Comparison of ENCODE assay signal across 9 mouse cellular contexts in the genomic region with DNA sequence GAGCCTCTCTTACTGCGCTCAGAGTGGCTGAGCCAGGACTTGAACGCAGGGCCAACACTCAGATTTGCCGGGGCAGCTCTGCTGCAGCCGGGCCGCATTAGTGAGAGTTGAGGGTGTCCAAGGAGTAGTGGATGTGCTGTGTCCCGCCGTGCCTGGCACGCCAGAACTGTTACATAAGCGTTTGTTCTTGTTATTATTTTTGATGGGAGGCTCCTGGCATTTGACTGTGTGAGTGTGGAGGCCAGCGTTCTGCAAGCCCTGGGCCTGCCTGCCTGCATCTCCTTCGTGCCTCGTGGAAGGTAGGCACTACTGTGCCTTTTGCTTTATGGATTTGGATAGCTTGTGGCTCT. TPM values are rescaled to one million over a fixed set of nuclear protein-coding genes. Genes with fewer than 3 reads are reported as not detected.
DNase-seq lines count a peak whose midpoint lies in the region; ATAC-seq and TF ChIP-seq lines count a peak whose summit lies in the region.
"Had no signal": no experiment of that assay in that cellular context is flagged by ENCODE, and none has a peak within 500 bp of the region (broad histone marks: within the 10 kb centered on the region; RNA-seq: fewer than 3 reads in every experiment).

No protein-coding gene starts in this region.

- no peak for TF ChIP-seq EP300 in liver, postnatal 0 days (IDR thresholded peaks at IDR 0.05; ENCODE audit: low read depth)

- H3K9ac ChIP-seq in heart, embryonic 16.5 days (ENCODE audit: low read length): peak overlapping the region; percentile 61
- H3K9ac ChIP-seq in liver, postnatal 0 days (replicated peaks): peak overlapping the region; percentile 95
- H3K9ac ChIP-seq in forebrain, postnatal 0 days: no peak overlapping the region

- H3K4me1 ChIP-seq in megakaryocyte, embryonic 14.5 days: peaks cover 87% of the 10 kb centered on the region
- peaks cover 30% of the 10 kb centered on the region for H3K4me1 ChIP-seq in embryonic facial prominence, embryonic 10.5 days
- H3K4me1 ChIP-seq in heart, embryonic 16.5 days (ENCODE audit: control insufficient read depth, insufficient read depth, low read length): peaks cover 7% of the 10 kb centered on the region
- peaks cover 22% of the 10 kb centered on the region for H3K4me1 ChIP-seq in liver, postnatal 0 days (ENCODE audit: insufficient read depth)
- no peaks in the 10 kb centered on the region for H3K4me1 ChIP-seq in forebrain, postnatal 0 days (ENCODE audit: insufficient read depth)

- WGBS in embryonic facial prominence, embryonic 10.5 days: 87% methylated on average over 12 of the region's 12 CpGs
- WGBS in heart, embryonic 16.5 days: 67% methylated on average over 12 of the region's 12 CpGs
- WGBS in liver, postnatal 0 days (ENCODE audit: insufficient replicate concordance): 57% methylated on average over 12 of the region's 12 CpGs
- WGBS in forebrain, postnatal 0 days: 86% methylated on average over 12 of the region's 12 CpGs

- H3K4me3 ChIP-seq in megakaryocyte, embryonic 14.5 days (replicated peaks): peak overlapping the region; percentile 93
- H3K4me3 ChIP-seq in embryonic facial prominence, embryonic 10.5 days: 0 out of 2 replicates have a peak overlapping the region, but pooled peaks have one; percentile 16
- peak overlapping the region; percentile 50 for H3K4me3 ChIP-seq in heart, embryonic 16.5 days (ENCODE audit: low read length)
- peak overlapping the region; percentile 78 for H3K4me3 ChIP-seq in liver, postnatal 0 days (ENCODE audit: low read depth, low read length)
- H3K4me3 ChIP-seq in forebrain, postnatal 0 days (ENCODE audit: low read depth, low read length): no peak overlapping the region

- no peak for DNase-seq in embryonic facial prominence, embryonic 10.5 days (ENCODE audit: low spot score)
- peak; percentile 27 for DNase-seq in liver, postnatal 0 days
- no peak for DNase-seq in frontal cortex, postnatal 25 days (ENCODE audit: low spot score in 2 of 2)
- DNase-seq in forebrain, postnatal 0 days: no peak
- no peak for DNase-seq in spleen, postnatal 10 days (ENCODE audit: low spot score in 2 of 2)

- peak overlapping the region; percentile 59 for H3K4me2 ChIP-seq in heart, embryonic 16.5 days (ENCODE audit: low read depth, low read length)
- peak overlapping the region; percentile 76 for H3K4me2 ChIP-seq in liver, postnatal 0 days (ENCODE audit: low read depth, low read length)
- H3K4me2 ChIP-seq in forebrain, postnatal 0 days (ENCODE audit: low read depth): no peak overlapping the region

- peaks cover 50% of the 10 kb centered on the region for H3K36me3 ChIP-seq in megakaryocyte, embryonic 14.5 days (replicated peaks; ENCODE audit: low read length)
- H3K36me3 ChIP-seq in embryonic facial prominence, embryonic 10.5 days (replicated peaks): no peaks in the 10 kb centered on the region
- no peaks in the 10 kb centered on the region for H3K36me3 ChIP-seq in heart, embryonic 16.5 days (ENCODE audit: control insufficient read depth, insufficient read depth)
- peaks cover 10% of the 10 kb centered on the region; the same call in 1 of the 2 replicates for H3K36me3 ChIP-seq in liver, postnatal 0 days (replicated peaks; ENCODE audit: insufficient read depth, low read length)
- H3K36me3 ChIP-seq in forebrain, postnatal 0 days (ENCODE audit: insufficient read depth): no peaks in the 10 kb centered on the region

- no peaks in the 10 kb centered on the region for H3K9me3 ChIP-seq in megakaryocyte, embryonic 14.5 days
- H3K9me3 ChIP-seq in embryonic facial prominence, embryonic 10.5 days: peaks cover 7% of the 10 kb centered on the region; the same call in 1 of the 2 replicates
- H3K9me3 ChIP-seq in heart, embryonic 16.5 days (replicated peaks; ENCODE audit: control insufficient read depth, low read length): no peaks in the 10 kb centered on the region
- no peaks in the 10 kb centered on the region for H3K9me3 ChIP-seq in liver, postnatal 0 days (ENCODE audit: low read length)
- H3K9me3 ChIP-seq in forebrain, postnatal 0 days (ENCODE audit: low read length): no peaks in the 10 kb centered on the region

- H3K27me3 ChIP-seq in megakaryocyte, embryonic 14.5 days (replicated peaks): peaks cover 20% of the 10 kb centered on the region
- peaks cover 62% of the 10 kb centered on the region for H3K27me3 ChIP-seq in embryonic facial prominence, embryonic 10.5 days (replicated peaks; ENCODE audit: low read depth, poor library complexity, severe bottlenecking)
- no peaks in the 10 kb centered on the region for H3K27me3 ChIP-seq in heart, embryonic 16.5 days (ENCODE audit: control insufficient read depth, insufficient read depth, low read length)
- H3K27me3 ChIP-seq in liver, postnatal 0 days (ENCODE audit: insufficient read depth, low read length): peaks cover 3% of the 10 kb centered on the region; the same call in 1 of the 2 replicates
- peaks cover 23% of the 10 kb centered on the region for H3K27me3 ChIP-seq in forebrain, postnatal 0 days (ENCODE audit: insufficient read depth, low read length)

- TF ChIP-seq CTCF in liver, postnatal 0 days (IDR thresholded peaks at IDR 0.05; ENCODE audit: low read depth): no peak
- TF ChIP-seq CTCF in forebrain, postnatal 0 days (IDR thresholded peaks at IDR 0.05; ENCODE audit: low read depth): no peak

- no peak overlapping the region for H3K27ac ChIP-seq in embryonic facial prominence, embryonic 10.5 days (replicated peaks)
- H3K27ac ChIP-seq in heart, embryonic 16.5 days (ENCODE audit: low read length): peak overlapping the region; percentile 20; the same call in 1 of the 2 replicates
- peak overlapping the region; percentile 99 for H3K27ac ChIP-seq in liver, postnatal 0 days (ENCODE audit: low read depth)
- no peak overlapping the region for H3K27ac ChIP-seq in forebrain, postnatal 0 days (ENCODE audit: low read depth, low read length)

- no peak for ATAC-seq in megakaryocyte, adult 5-6 weeks (ENCODE audit: poor library complexity, severe bottlenecking)
- no peak for ATAC-seq in heart, embryonic 16.5 days (replicated peaks; ENCODE audit: extremely low read depth, insufficient read depth, low FRiP score)
- no peak for ATAC-seq in liver, postnatal 0 days
- no peak for ATAC-seq in forebrain, postnatal 0 days

RNA-seq across cellular contexts. Expression of a gene that starts 1.3 kb away (rescaled TPM):
- polyA plus RNA-seq in megakaryocyte, embryonic 14.5 days (2012; ENCODE audit: insufficient read depth, low replicate concordance): 164 and 173 TPM in 2 replicates
- total RNA-seq in megakaryocyte, adult 5-6 weeks (2015): 25.1 and 35.7 TPM in 2 replicates
- 40.6 and 43.1 TPM in 2 replicates for total RNA-seq in megakaryocyte, adult 5-6 weeks (2017)
- polyA plus RNA-seq in embryonic facial prominence, embryonic 10.5 days (2016; fragmentation: Nextera tagmentation; extraction: Ambion mirVana): 40.2 and 43.7 TPM in 2 replicates
- 44.5 and 44.9 TPM in 2 replicates for polyA plus RNA-seq in heart, embryonic 16.5 days (2015; fragmentation: Nextera tagmentation; extraction: Ambion mirVana)
- polyA plus RNA-seq in liver, postnatal 0 days (2015; fragmentation: Nextera tagmentation; extraction: Ambion mirVana): 9.8 and 10.1 TPM in 2 replicates
- total RNA-seq in forebrain, postnatal 0 days (2014; rRNA removed): 37.7 and 39.5 TPM in 2 replicates
- 33.7 and 38.4 TPM in 2 replicates for polyA plus RNA-seq in forebrain, postnatal 0 days (2015; fragmentation: Nextera tagmentation; extraction: Ambion mirVana)

RNA-seq across cellular contexts. Expression of a gene that starts 2.2 kb away (rescaled TPM):
- 372 and 610 TPM in 2 replicates for polyA plus RNA-seq in megakaryocyte, embryonic 14.5 days (2012; ENCODE audit: insufficient read depth, low replicate concordance)
- total RNA-seq in megakaryocyte, adult 5-6 weeks (2015): 79.3 and 125 TPM in 2 replicates
- total RNA-seq in megakaryocyte, adult 5-6 weeks (2017): 55.5 and 59.5 TPM in 2 replicates
- polyA plus RNA-seq in embryonic facial prominence, embryonic 10.5 days (2016; fragmentation: Nextera tagmentation; extraction: Ambion mirVana): 1.7 and 1.8 TPM in 2 replicates
- 0.51 and 4.9 TPM in 2 replicates for polyA plus RNA-seq in heart, embryonic 16.5 days (2015; fragmentation: Nextera tagmentation; extraction: Ambion mirVana)
- 27.5 and 43.6 TPM in 2 replicates for polyA plus RNA-seq in liver, postnatal 0 days (2015; fragmentation: Nextera tagmentation; extraction: Ambion mirVana)
- 4.2 and 5.7 TPM in 2 replicates for total RNA-seq in forebrain, postnatal 0 days (2014; rRNA removed)
- polyA plus RNA-seq in forebrain, postnatal 0 days (2015; fragmentation: Nextera tagmentation; extraction: Ambion mirVana): 4.3 and 4.5 TPM in 2 replicates

RNA-seq across cellular contexts. Expression of a gene that starts 29.6 kb away (rescaled TPM):
- not detected in 2 replicates for polyA plus RNA-seq in megakaryocyte, embryonic 14.5 days (2012; ENCODE audit: insufficient read depth, low replicate concordance)
- 6.1 and 22.8 TPM in 2 replicates for total RNA-seq in megakaryocyte, adult 5-6 weeks (2015)
- not detected in 2 replicates for total RNA-seq in megakaryocyte, adult 5-6 weeks (2017)
- 0.68 and 4.9 TPM in 2 replicates for polyA plus RNA-seq in embryonic facial prominence, embryonic 10.5 days (2016; fragmentation: Nextera tagmentation; extraction: Ambion mirVana)
- 2.2 and 3.0 TPM in 2 replicates for polyA plus RNA-seq in heart, embryonic 16.5 days (2015; fragmentation: Nextera tagmentation; extraction: Ambion mirVana)
- 1.7 and 2.4 TPM in 2 replicates for polyA plus RNA-seq in liver, postnatal 0 days (2015; fragmentation: Nextera tagmentation; extraction: Ambion mirVana)
- not detected in 2 replicates for total RNA-seq in forebrain, postnatal 0 days (2014; rRNA removed)
- 7.5 and 9.7 TPM in 2 replicates for polyA plus RNA-seq in forebrain, postnatal 0 days (2015; fragmentation: Nextera tagmentation; extraction: Ambion mirVana)
- total RNA-seq: neutrophil, adult 5-6 weeks had no signal

RNA-seq across cellular contexts. Expression of a gene that starts 59.0 kb away (rescaled TPM):
- 314 and 1,236 TPM in 2 replicates for polyA plus RNA-seq in megakaryocyte, embryonic 14.5 days (2012; ENCODE audit: insufficient read depth, low replicate concordance)
- 68.8 and 86.3 TPM in 2 replicates for total RNA-seq in megakaryocyte, adult 5-6 weeks (2015)
- 45.1 and 51.9 TPM in 2 replicates for total RNA-seq in megakaryocyte, adult 5-6 weeks (2017)
- polyA plus RNA-seq in embryonic facial prominence, embryonic 10.5 days (2016; fragmentation: Nextera tagmentation; extraction: Ambion mirVana): 384 and 394 TPM in 2 replicates
- polyA plus RNA-seq in heart, embryonic 16.5 days (2015; fragmentation: Nextera tagmentation; extraction: Ambion mirVana): 210 and 218 TPM in 2 replicates
- 122 TPM in 2 replicates for polyA plus RNA-seq in liver, postnatal 0 days (2015; fragmentation: Nextera tagmentation; extraction: Ambion mirVana)
- 161 TPM in 2 replicates for total RNA-seq in forebrain, postnatal 0 days (2014; rRNA removed)
- 328 and 369 TPM in 2 replicates for polyA plus RNA-seq in forebrain, postnatal 0 days (2015; fragmentation: Nextera tagmentation; extraction: Ambion mirVana)

Comparison
In these comparisons a context has a peak if more than half of its experiments do, and no peak if none do; other contexts are left out.
1. H3K27ac ChIP-seq: peak in heart, embryonic 16.5 days (single experiment) and liver, postnatal 0 days (single experiment); none in embryonic facial prominence, embryonic 10.5 days (single experiment) and forebrain, postnatal 0 days (single experiment).